Mouse (Mus musculus) heart, embryonic 13.5 days (tissue): ENCODE measurements at regions not wholly inside any gene's neighbourhood (a gene's known extent, or its start where the extent isn't known, plus 50 kb on each side); places are given as distances from the start of the nearest gene placed in this dataset.

Experiments used
- ATAC-seq: fragments of 200-750 bp; cut with Nextera tagmentation; 2 replicates; pipeline ENCODE4 v1.8.0; 2017; ENCODE audit warnings: moderate TSS enrichment; ENCODE audit not compliant: insufficient number of reproducible peaks, low FRiP score, low TSS enrichment; ENCODE audit errors: extremely low read depth
- H3K27ac ChIP-seq: fragments of 300-500 bp; sonication (generic); replicated peaks from 2 replicates; pipeline ENCODE4 v1.5.1; 2015; ENCODE audit warnings: moderate library complexity, mild to moderate bottlenecking, inconsistent platforms
- H3K27me3 ChIP-seq: fragments of 300-500 bp; sonication (generic); replicated peaks from 2 replicates; pipeline ENCODE4 v1.6.1; 2015; ENCODE audit warnings: mild to moderate bottlenecking, inconsistent platforms
- H3K36me3 ChIP-seq: fragments of 300-500 bp; sonication (generic); 2 replicates; pipeline ENCODE4 v1.6.1; 2015; ENCODE audit warnings: mild to moderate bottlenecking, inconsistent platforms
- H3K4me1 ChIP-seq: fragments of 300-500 bp; sonication (generic); 2 replicates; pipeline ENCODE4 v1.6.1; 2015; ENCODE audit warnings: inconsistent platforms
- H3K4me2 ChIP-seq: fragments of 300-500 bp; sonication (generic); 2 replicates; pipeline ENCODE4 v1.6.1; 2015; ENCODE audit warnings: inconsistent platforms, mild to moderate bottlenecking, moderate library complexity
- H3K4me3 ChIP-seq: fragments of 300-500 bp; sonication (generic); 2 replicates; pipeline ENCODE4 v1.5.1; 2015; ENCODE audit warnings: moderate library complexity, mild to moderate bottlenecking, inconsistent platforms
- H3K9ac ChIP-seq: fragments of 300-500 bp; sonication (generic); 2 replicates; pipeline ENCODE4 v1.6.1; 2015; ENCODE audit warnings: inconsistent platforms, mild to moderate bottlenecking, moderate library complexity
- H3K9me3 ChIP-seq: fragments of 300-500 bp; sonication (generic); 2 replicates; pipeline ENCODE4 v1.6.1; 2016; ENCODE audit warnings: inconsistent platforms
- WGBS: fragments of 180-500 bp; shearing (Covaris S2); methylation state at CpG from one replicate; pipeline ENCODE4 v1.1.7; 2015; ENCODE audit warnings: mixed read lengths; 5-methylcytosine and 5-hydroxymethylcytosine counted together

GRCm38 (mm10) chr13:6191186-6191914 lies 330.1 kb downstream of the Klf6 start:
- H3K4me2 ChIP-seq, result no peak overlapping the region
- H3K4me3 ChIP-seq, result no peak overlapping the region
- peaks cover 31% of the 10 kb centered on the region for H3K4me1 ChIP-seq
- H3K9ac ChIP-seq, result no peak overlapping the region
- 74% methylated on average over 7 of the region's 7 CpGs for WGBS
- H3K27ac ChIP-seq, result no peak overlapping the region
- H3K9me3 ChIP-seq, result no peaks in the 10 kb centered on the region
- no peak for ATAC-seq
- H3K27me3 ChIP-seq, result no peaks in the 10 kb centered on the region
- H3K36me3 ChIP-seq, result no peaks in the 10 kb centered on the region

- Histone ChIP-seq H3K4me2 (no peak overlapping the region), H3K9ac (no peak overlapping the region), H3K4me1 (peaks cover 31% of the 10 kb centered on the region), H3K27ac (no peak overlapping the region), H3K9me3 (no peaks in the 10 kb centered on the region), H3K27me3 (no peaks in the 10 kb centered on the region), H3K36me3 (no peaks in the 10 kb centered on the region), H3K4me3 (no peak overlapping the region)
- ATAC-seq, result no peak
- WGBS, result 45% methylated on average over 5 of the region's 5 CpGs
Observed at GRCm38 (mm10) chr13:6191915-6192295, 330.6 kb downstream of the Klf6 start.

DNA sequence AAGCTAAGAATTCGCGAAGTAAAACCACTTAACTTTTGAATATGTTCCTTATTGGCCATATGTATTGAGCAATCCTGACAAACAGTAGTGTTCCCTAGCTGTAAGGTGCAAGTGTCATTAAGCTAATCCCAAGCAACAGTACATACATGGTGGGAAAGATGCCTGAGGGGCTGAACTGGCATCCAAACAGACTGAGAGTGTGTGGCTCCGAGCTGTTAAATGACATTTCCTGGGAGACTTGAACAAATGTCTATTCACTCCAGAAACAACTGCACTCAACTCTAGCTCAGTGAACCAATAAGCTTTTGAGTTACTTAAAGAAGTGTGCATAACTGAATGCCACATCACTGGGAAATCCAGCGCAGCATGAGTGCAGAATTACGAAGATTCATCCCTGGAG lies 335.4 kb downstream of the Klf6 start:
- Histone ChIP-seq H3K9me3 (no peaks in the 10 kb centered on the region), H3K4me3 (no peak overlapping the region), H3K4me1 (peaks cover 26% of the 10 kb centered on the region), H3K4me2 (no peak overlapping the region), H3K27me3 (no peaks in the 10 kb centered on the region), H3K27ac (no peak overlapping the region), H3K9ac (no peak overlapping the region), H3K36me3 (no peaks in the 10 kb centered on the region)
- WGBS, result 79% methylated on average over 5 of the region's 5 CpGs
- ATAC-seq, result no peak

GRCm38 (mm10) chr13:6199107-6199506 lies 337.8 kb downstream of the Klf6 start:
- no peak for ATAC-seq
- Histone ChIP-seq H3K4me3 (no peak overlapping the region), H3K36me3 (no peaks in the 10 kb centered on the region), H3K9ac (no peak overlapping the region), H3K27ac (no peak overlapping the region), H3K27me3 (no peaks in the 10 kb centered on the region), H3K9me3 (no peaks in the 10 kb centered on the region), H3K4me2 (no peak overlapping the region), H3K4me1 (peaks cover 5% of the 10 kb centered on the region)
- WGBS, result 76% methylated on average over 6 of the region's 6 CpGs

DNA sequence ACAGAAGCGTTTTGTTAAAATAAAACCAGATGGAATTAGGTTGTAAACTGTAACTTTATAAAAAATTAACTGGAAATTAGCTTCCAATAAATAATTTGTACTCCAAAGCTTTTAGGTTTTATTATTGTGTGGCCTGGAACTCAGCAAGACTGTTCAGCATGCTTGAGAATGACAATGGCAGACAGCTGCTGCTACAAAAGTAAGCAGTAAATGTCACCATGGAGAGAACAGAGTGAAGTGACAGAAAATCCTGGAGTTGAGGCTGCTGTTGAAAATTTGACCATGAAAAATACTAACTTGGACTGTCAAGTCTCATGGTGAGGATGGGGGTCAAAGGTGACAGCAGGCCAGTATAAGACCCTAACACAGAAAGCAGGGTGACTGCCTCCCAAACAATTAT lies 340.2 kb downstream of the Klf6 start:
- no peak overlapping the region for H3K4me2 ChIP-seq
- no peaks in the 10 kb centered on the region for H3K27me3 ChIP-seq
- no peaks in the 10 kb centered on the region for H3K4me1 ChIP-seq
- no peaks in the 10 kb centered on the region for H3K9me3 ChIP-seq
- 69% methylated on average over 1 of the region's 1 CpGs for WGBS
- H3K36me3 ChIP-seq, result no peaks in the 10 kb centered on the region
- no peak overlapping the region for H3K4me3 ChIP-seq
- no peak overlapping the region for H3K9ac ChIP-seq
- H3K27ac ChIP-seq, result no peak overlapping the region
- ATAC-seq, result no peak

GRCm38 (mm10) chr13:6204801-6205200 lies 343.1 kb upstream of the Pitrm1 start:
- H3K27me3 ChIP-seq, result no peaks in the 10 kb centered on the region
- H3K9ac ChIP-seq, result no peak overlapping the region
- no peak overlapping the region for H3K4me3 ChIP-seq
- H3K27ac ChIP-seq, result no peak overlapping the region
- H3K36me3 ChIP-seq, result no peaks in the 10 kb centered on the region
- 65% methylated on average over 4 of the region's 4 CpGs for WGBS
- no peak for ATAC-seq
- H3K9me3 ChIP-seq, result no peaks in the 10 kb centered on the region
- no peaks in the 10 kb centered on the region for H3K4me1 ChIP-seq
- no peak overlapping the region for H3K4me2 ChIP-seq

- Histone ChIP-seq H3K9me3 (no peaks in the 10 kb centered on the region), H3K4me2 (no peak overlapping the region), H3K4me1 (no peaks in the 10 kb centered on the region), H3K9ac (no peak overlapping the region), H3K4me3 (no peak overlapping the region), H3K27ac (no peak overlapping the region), H3K36me3 (no peaks in the 10 kb centered on the region), H3K27me3 (no peaks in the 10 kb centered on the region)
- no peak for ATAC-seq
- 62% methylated on average over 2 of the region's 2 CpGs for WGBS
Observed at GRCm38 (mm10) chr13:6212550-6212949, 335.4 kb upstream of the Pitrm1 start.

- H3K36me3 ChIP-seq, result no peaks in the 10 kb centered on the region
- H3K27ac ChIP-seq, result no peak overlapping the region
- H3K4me2 ChIP-seq, result no peak overlapping the region
- H3K4me1 ChIP-seq, result no peaks in the 10 kb centered on the region
- H3K9ac ChIP-seq, result no peak overlapping the region
- H3K9me3 ChIP-seq, result no peaks in the 10 kb centered on the region
- no peak overlapping the region for H3K4me3 ChIP-seq
- H3K27me3 ChIP-seq, result no peaks in the 10 kb centered on the region
- no peak for ATAC-seq
- WGBS, result 86% methylated on average over 2 of the region's 2 CpGs
Observed at GRCm38 (mm10) chr13:6214189-6214588, 333.8 kb upstream of the Pitrm1 start.

DNA sequence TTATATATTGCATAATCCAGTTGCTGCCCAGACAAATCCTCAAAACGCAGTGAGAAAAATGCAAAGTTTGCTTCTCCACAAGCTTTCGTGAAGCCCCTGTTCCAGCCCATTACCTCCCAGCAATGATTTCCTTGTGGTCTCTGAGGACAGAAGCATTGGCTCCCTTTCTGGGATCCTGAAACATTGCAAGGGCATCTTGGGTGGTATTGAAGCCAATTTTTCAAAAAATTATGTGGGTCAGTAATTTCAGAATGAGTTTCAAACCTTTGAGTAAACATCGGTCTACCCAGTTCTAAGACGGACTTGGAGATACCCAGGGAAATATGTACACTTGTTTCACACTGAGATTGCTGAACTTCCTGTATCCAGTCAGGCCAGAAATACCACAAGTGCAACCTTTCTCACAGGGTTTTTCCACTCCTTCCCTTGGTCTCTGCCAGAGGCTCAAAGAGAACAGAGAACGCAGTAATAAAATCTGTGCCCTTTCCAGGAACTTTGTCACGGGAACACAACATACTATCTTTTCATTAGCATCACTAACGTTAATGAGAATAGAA lies 321.8 kb upstream of the Pitrm1 start:
- no peaks in the 10 kb centered on the region for H3K9me3 ChIP-seq
- no peak for ATAC-seq
- H3K4me3 ChIP-seq, result no peak overlapping the region
- 82% methylated on average over 7 of the region's 7 CpGs for WGBS
- H3K36me3 ChIP-seq, result no peaks in the 10 kb centered on the region
- no peaks in the 10 kb centered on the region for H3K27me3 ChIP-seq
- H3K27ac ChIP-seq, result no peak overlapping the region
- no peak overlapping the region for H3K9ac ChIP-seq
- no peak overlapping the region for H3K4me2 ChIP-seq
- H3K4me1 ChIP-seq, result no peaks in the 10 kb centered on the region

GRCm38 (mm10) chr13:6228278-6228677 lies 319.7 kb upstream of the Pitrm1 start:
- Histone ChIP-seq H3K27ac (no peak overlapping the region), H3K4me3 (no peak overlapping the region), H3K36me3 (no peaks in the 10 kb centered on the region), H3K4me1 (no peaks in the 10 kb centered on the region), H3K4me2 (no peak overlapping the region), H3K27me3 (no peaks in the 10 kb centered on the region), H3K9ac (no peak overlapping the region), H3K9me3 (no peaks in the 10 kb centered on the region)
- 80% methylated on average over 1 of the region's 1 CpGs for WGBS
- no peak for ATAC-seq

GRCm38 (mm10) chr13:6235394-6235793 lies 312.6 kb upstream of the Pitrm1 start:
- Histone ChIP-seq H3K4me2 (no peak overlapping the region), H3K9me3 (no peaks in the 10 kb centered on the region), H3K27me3 (no peaks in the 10 kb centered on the region), H3K9ac (no peak overlapping the region), H3K27ac (no peak overlapping the region), H3K4me1 (no peaks in the 10 kb centered on the region), H3K4me3 (no peak overlapping the region), H3K36me3 (no peaks in the 10 kb centered on the region)
- WGBS, result 85% methylated on average over 1 of the region's 1 CpGs
- ATAC-seq, result no peak

DNA sequence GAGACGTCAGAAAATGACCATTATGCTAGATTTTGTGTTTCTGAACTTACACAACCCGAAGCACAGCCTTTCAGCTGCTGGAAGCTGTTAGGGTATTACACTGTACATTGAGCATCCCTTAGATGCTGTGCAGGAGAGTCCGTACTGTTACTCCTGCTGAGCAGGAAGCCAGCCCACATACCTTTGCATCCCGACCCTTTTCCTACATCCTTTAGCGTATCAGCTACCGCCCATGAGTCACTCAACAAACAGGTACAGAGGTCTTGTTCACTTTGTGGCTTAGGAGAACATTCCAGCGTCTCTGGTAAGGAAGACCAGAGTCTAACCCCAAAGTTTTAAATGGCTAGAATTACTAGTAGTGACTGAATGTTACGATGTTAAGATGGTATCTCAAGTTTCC lies 311.4 kb upstream of the Pitrm1 start:
- WGBS, result 76% methylated on average over 8 of the region's 8 CpGs
- no peak overlapping the region for H3K4me3 ChIP-seq
- no peak overlapping the region for H3K27ac ChIP-seq
- no peak for ATAC-seq
- no peaks in the 10 kb centered on the region for H3K36me3 ChIP-seq
- H3K27me3 ChIP-seq, result no peaks in the 10 kb centered on the region
- H3K4me2 ChIP-seq, result no peak overlapping the region
- no peaks in the 10 kb centered on the region for H3K4me1 ChIP-seq
- H3K9ac ChIP-seq, result no peak overlapping the region
- no peaks in the 10 kb centered on the region for H3K9me3 ChIP-seq
